Mouse (Mus musculus): ENCODE data around the gene Park7. TPM values are rescaled to one million over a fixed set of nuclear protein-coding genes. Genes with fewer than 3 reads are reported as not detected.

The Park7 gene
- total and polyA plus RNA-seq, 2 experiments from 2014 or later, result 135 to 449 TPM

GRCm38 (mm10) chr4:150894718-150895501 lies 19.3 kb downstream of the Park7 start:
- Histone ChIP-seq H3K27me3 (ENCODE audit: insufficient read depth, low read length) (no peaks in the 10 kb centered on the region), H3K9me3 (ENCODE audit: low read length) (no peaks in the 10 kb centered on the region), H3K4me1 (ENCODE audit: insufficient read depth, low read length) (no peaks in the 10 kb centered on the region), H3K4me3 (ENCODE audit: low read length) (no peak overlapping the region), H3K36me3 (ENCODE audit: insufficient read depth, low read length) (peaks cover 22% of the 10 kb centered on the region; the same call in 1 of the 2 replicates), H3K27ac (no peak overlapping the region), H3K9ac (replicated peaks; ENCODE audit: low read length) (no peak overlapping the region), H3K4me2 (ENCODE audit: low read depth, low read length) (no peak overlapping the region)
- WGBS, result 78% methylated on average over 8 of the region's 8 CpGs
- no peak for TF ChIP-seq CTCF (IDR thresholded peaks at IDR 0.05; ENCODE audit: low read depth)
- no peak for ATAC-seq
- DNase-seq (ENCODE audit: low spot score), result no peak

GRCm38 (mm10) chr4:150891308-150891707 lies 22.9 kb downstream of the Park7 start:
- Histone ChIP-seq H3K27ac (no peak overlapping the region), H3K27me3 (ENCODE audit: insufficient read depth, low read length) (no peaks in the 10 kb centered on the region)

GRCm38 (mm10) chr4:150889955-150890315 lies 24.3 kb downstream of the Park7 start:
- no peak overlapping the region for H3K27ac ChIP-seq
- no peak for ATAC-seq
- 41% methylated on average over 13 of the region's 13 CpGs for WGBS

More at GRCm38 (mm10) chr4:150891308-150891707, 22.9 kb downstream of the Park7 start:
- ATAC-seq (no peak), DNase-seq (ENCODE audit: low spot score) (no peak)
- Histone ChIP-seq H3K36me3 (ENCODE audit: insufficient read depth, low read length) (peaks cover under 1% of the 10 kb centered on the region; the same call in 1 of the 2 replicates), H3K4me1 (ENCODE audit: insufficient read depth, low read length) (no peaks in the 10 kb centered on the region), H3K4me2 (ENCODE audit: low read depth, low read length) (no peak overlapping the region), H3K4me3 (ENCODE audit: low read length) (no peak overlapping the region), H3K9me3 (ENCODE audit: low read length) (no peaks in the 10 kb centered on the region), H3K9ac (replicated peaks; ENCODE audit: low read length) (no peak overlapping the region)
- WGBS, result 86% methylated on average over 5 of the region's 5 CpGs
- no peak for TF ChIP-seq CTCF (IDR thresholded peaks at IDR 0.05; ENCODE audit: low read depth)

GRCm38 (mm10) chr4:150889273-150889954 lies 24.8 kb downstream of the Park7 start:
- Histone ChIP-seq H3K4me1 (ENCODE audit: insufficient read depth, low read length) (no peaks in the 10 kb centered on the region), H3K4me2 (ENCODE audit: low read depth, low read length) (peak overlapping the region; percentile 35), H3K27ac (no peak overlapping the region), H3K36me3 (ENCODE audit: insufficient read depth, low read length) (no peaks in the 10 kb centered on the region), H3K9me3 (ENCODE audit: low read length) (no peaks in the 10 kb centered on the region), H3K27me3 (ENCODE audit: insufficient read depth, low read length) (no peaks in the 10 kb centered on the region), H3K4me3 (ENCODE audit: low read length) (no peak overlapping the region), H3K9ac (replicated peaks; ENCODE audit: low read length) (no peak overlapping the region)
- no peak for DNase-seq (ENCODE audit: low spot score)
- no peak for ATAC-seq
- 30% methylated on average over 20 of the region's 20 CpGs for WGBS
- TF ChIP-seq CTCF (IDR thresholded peaks at IDR 0.05; ENCODE audit: low read depth), result no peak

More at GRCm38 (mm10) chr4:150889955-150890315, 24.3 kb downstream of the Park7 start:
- DNase-seq (ENCODE audit: low spot score), result peak; percentile 30
- H3K4me2 ChIP-seq (ENCODE audit: low read depth, low read length), result peak overlapping the region; percentile 35
- no peaks in the 10 kb centered on the region for H3K9me3 ChIP-seq (ENCODE audit: low read length)
- no peak overlapping the region for H3K9ac ChIP-seq (replicated peaks; ENCODE audit: low read length)
- no peaks in the 10 kb centered on the region for H3K36me3 ChIP-seq (ENCODE audit: insufficient read depth, low read length)
- no peak for TF ChIP-seq CTCF (IDR thresholded peaks at IDR 0.05; ENCODE audit: low read depth)
- H3K4me3 ChIP-seq (ENCODE audit: low read length), result no peak overlapping the region
- H3K27me3 ChIP-seq (ENCODE audit: insufficient read depth, low read length), result no peaks in the 10 kb centered on the region
- no peaks in the 10 kb centered on the region for H3K4me1 ChIP-seq (ENCODE audit: insufficient read depth, low read length)

- H3K27ac ChIP-seq, result no peak overlapping the region
- DNase-seq (ENCODE audit: low spot score) (no peak), ATAC-seq (no peak)
- no peaks in the 10 kb centered on the region for H3K9me3 ChIP-seq (ENCODE audit: low read length)
- H3K4me2 ChIP-seq (ENCODE audit: low read depth, low read length), result no peak overlapping the region
- no peak for TF ChIP-seq CTCF (IDR thresholded peaks at IDR 0.05; ENCODE audit: low read depth)
- no peaks in the 10 kb centered on the region for H3K36me3 ChIP-seq (ENCODE audit: insufficient read depth, low read length)
- no peaks in the 10 kb centered on the region for H3K27me3 ChIP-seq (ENCODE audit: insufficient read depth, low read length)
- H3K4me1 ChIP-seq (ENCODE audit: insufficient read depth, low read length), result no peaks in the 10 kb centered on the region
- WGBS, result 87% methylated on average over 4 of the region's 4 CpGs
- no peak overlapping the region for H3K9ac ChIP-seq (replicated peaks; ENCODE audit: low read length)
- H3K4me3 ChIP-seq (ENCODE audit: low read length), result no peak overlapping the region
Observed at GRCm38 (mm10) chr4:150888492-150888891, 25.7 kb downstream of the Park7 start.

GRCm38 (mm10) chr4:150887903-150888302 lies 26.3 kb downstream of the Park7 start:
- H3K27me3 ChIP-seq (ENCODE audit: insufficient read depth, low read length), result no peaks in the 10 kb centered on the region
- no peak for ATAC-seq
- 84% methylated on average over 5 of the region's 5 CpGs for WGBS
- H3K36me3 ChIP-seq (ENCODE audit: insufficient read depth, low read length), result no peaks in the 10 kb centered on the region
- no peaks in the 10 kb centered on the region for H3K4me1 ChIP-seq (ENCODE audit: insufficient read depth, low read length)
- H3K9me3 ChIP-seq (ENCODE audit: low read length), result no peaks in the 10 kb centered on the region
- TF ChIP-seq CTCF (IDR thresholded peaks at IDR 0.05; ENCODE audit: low read depth), result no peak
- no peak overlapping the region for H3K9ac ChIP-seq (replicated peaks; ENCODE audit: low read length)
- H3K4me2 ChIP-seq (ENCODE audit: low read depth, low read length), result no peak overlapping the region
- no peak for DNase-seq (ENCODE audit: low spot score)
- H3K4me3 ChIP-seq (ENCODE audit: low read length), result no peak overlapping the region
- no peak overlapping the region for H3K27ac ChIP-seq

Data from hindbrain, postnatal 0 days (tissue).